In the genomic region with DNA sequence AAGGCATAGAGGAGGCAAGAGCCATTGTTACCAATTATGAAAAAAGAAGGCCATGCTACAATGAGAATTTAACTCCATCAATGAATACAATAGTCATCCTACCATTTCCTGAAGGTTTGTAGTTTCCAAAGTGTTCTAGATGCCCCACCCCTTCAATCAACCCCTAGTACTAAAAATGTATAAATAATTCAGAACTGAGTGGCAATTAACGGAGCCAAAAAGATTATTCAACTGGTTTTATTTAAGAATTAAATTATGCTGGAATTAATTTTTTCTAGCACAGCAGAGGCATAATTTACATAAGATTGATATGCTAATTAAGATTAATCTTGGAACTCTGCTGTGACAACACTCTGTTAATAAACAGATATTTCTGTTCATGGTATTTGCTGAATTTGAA, we compare ENCODE assay signal across 24 mouse cellular contexts. TPM values are rescaled to one million over a fixed set of nuclear protein-coding genes. Genes with fewer than 3 reads are reported as not detected.
DNase-seq lines count a peak whose midpoint lies in the region; ATAC-seq and TF ChIP-seq lines count a peak whose summit lies in the region.
"Had no signal": no experiment of that assay in that cellular context is flagged by ENCODE, and none has a peak within 500 bp of the region (broad histone marks: within the 10 kb centered on the region; RNA-seq: fewer than 3 reads in every experiment).

No protein-coding gene starts in this region.

- no peak overlapping the region for H3K4me2 ChIP-seq in forebrain, embryonic 13.5 days
- no peak overlapping the region for H3K4me2 ChIP-seq in forebrain, embryonic 12.5 days
- no peak overlapping the region for H3K4me2 ChIP-seq in midbrain, embryonic 13.5 days (replicated peaks)
- no peak overlapping the region for H3K4me2 ChIP-seq in midbrain, postnatal 0 days (ENCODE audit: low read depth, low read length, poor library complexity, severe bottlenecking)
- no peak overlapping the region for H3K4me2 ChIP-seq in midbrain, embryonic 16.5 days (ENCODE audit: low read length)
- H3K4me2 ChIP-seq: embryonic facial prominence, embryonic 12.5 days; embryonic facial prominence, embryonic 15.5 days; heart, embryonic 11.5 days; hindbrain, embryonic 12.5 days; hindbrain, embryonic 15.5 days had no signal

- H3K9ac ChIP-seq in forebrain, embryonic 13.5 days, result no peak overlapping the region
- H3K9ac ChIP-seq in forebrain, embryonic 12.5 days, result no peak overlapping the region
- no peak overlapping the region for H3K9ac ChIP-seq in midbrain, embryonic 13.5 days (replicated peaks)
- no peak overlapping the region for H3K9ac ChIP-seq in midbrain, postnatal 0 days (replicated peaks; ENCODE audit: low read length, poor library complexity, severe bottlenecking)
- no peak overlapping the region for H3K9ac ChIP-seq in midbrain, embryonic 16.5 days (ENCODE audit: low read depth, low read length)
- H3K9ac ChIP-seq: embryonic facial prominence, embryonic 12.5 days; embryonic facial prominence, embryonic 15.5 days; hindbrain, embryonic 12.5 days; hindbrain, embryonic 15.5 days had no signal

- TF ChIP-seq POLR2A in brain, embryonic 14.5 days (IDR thresholded peaks at IDR 0.05; ENCODE audit: borderline replicate concordance, extremely low read depth, insufficient read depth, insufficient read length, poor library complexity, severe bottlenecking), result no peak

- H3K4me1 ChIP-seq in forebrain, embryonic 13.5 days, result no peaks in the 10 kb centered on the region; the same call in 1 of the 2 replicates
- H3K4me1 ChIP-seq in forebrain, embryonic 12.5 days, result no peaks in the 10 kb centered on the region
- H3K4me1 ChIP-seq in midbrain, embryonic 13.5 days (replicated peaks), result peaks cover 5% of the 10 kb centered on the region; the same call in 1 of the 2 replicates
- H3K4me1 ChIP-seq in midbrain, postnatal 0 days (ENCODE audit: insufficient read depth, low read length), result no peaks in the 10 kb centered on the region
- H3K4me1 ChIP-seq in midbrain, embryonic 16.5 days (ENCODE audit: control insufficient read depth, insufficient read depth, low read length), result peaks cover 3% of the 10 kb centered on the region; the same call in 1 of the 2 replicates
- peaks cover 2% of the 10 kb centered on the region; the same call in 1 of the 2 replicates for H3K4me1 ChIP-seq in limb, embryonic 10.5 days

- no peak overlapping the region for H3K4me3 ChIP-seq in forebrain, embryonic 13.5 days
- no peak overlapping the region for H3K4me3 ChIP-seq in forebrain, embryonic 12.5 days (replicated peaks)
- H3K4me3 ChIP-seq in midbrain, embryonic 13.5 days (replicated peaks), result no peak overlapping the region
- no peak overlapping the region for H3K4me3 ChIP-seq in midbrain, postnatal 0 days (ENCODE audit: low read depth, low read length)
- H3K4me3 ChIP-seq in midbrain, embryonic 16.5 days (ENCODE audit: low read depth, low read length), result no peak overlapping the region
- H3K4me3 ChIP-seq in limb, embryonic 10.5 days, result no peak overlapping the region
- H3K4me3 ChIP-seq: embryonic facial prominence, embryonic 12.5 days; embryonic facial prominence, embryonic 15.5 days; hindbrain, embryonic 12.5 days; hindbrain, embryonic 15.5 days had no signal

- H3K27me3 ChIP-seq in forebrain, embryonic 13.5 days, result no peaks in the 10 kb centered on the region
- no peaks in the 10 kb centered on the region for H3K27me3 ChIP-seq in forebrain, embryonic 12.5 days
- H3K27me3 ChIP-seq in midbrain, embryonic 13.5 days, result no peaks in the 10 kb centered on the region
- no peaks in the 10 kb centered on the region for H3K27me3 ChIP-seq in midbrain, postnatal 0 days (ENCODE audit: insufficient read depth, low read length)
- H3K27me3 ChIP-seq in midbrain, embryonic 16.5 days (ENCODE audit: control insufficient read depth, insufficient read depth, low read depth, low read length), result no peaks in the 10 kb centered on the region
- no peaks in the 10 kb centered on the region for H3K27me3 ChIP-seq in limb, embryonic 10.5 days (ENCODE audit: low read depth, poor library complexity, severe bottlenecking)
- H3K27me3 ChIP-seq: embryonic facial prominence, embryonic 12.5 days; embryonic facial prominence, embryonic 15.5 days; hindbrain, embryonic 12.5 days had no signal

- no peak for DNase-seq in midbrain, postnatal 0 days (ENCODE audit: low spot score)
- DNase-seq in brain, embryonic 14.5 days (ENCODE audit: low read depth), result peak; percentile 58
- DNase-seq in limb, embryonic 10.5 days (ENCODE audit: low spot score), result no peak
- DNase-seq: adrenal gland, adult 8-10 months; adrenal gland, postnatal 25 days; cerebellum, adult 18-20 months; cerebellum, adult 9-10 months; cerebellum, postnatal 14 days; gastrocnemius, postnatal 10 days; gastrocnemius, postnatal 36 days had no signal

- H3K27ac ChIP-seq in forebrain, embryonic 13.5 days, result no peak overlapping the region
- H3K27ac ChIP-seq in forebrain, embryonic 12.5 days, result no peak overlapping the region
- no peak overlapping the region for H3K27ac ChIP-seq in midbrain, embryonic 13.5 days
- H3K27ac ChIP-seq in midbrain, postnatal 0 days (ENCODE audit: low read depth, low read length), result no peak overlapping the region
- no peak overlapping the region for H3K27ac ChIP-seq in midbrain, embryonic 16.5 days (ENCODE audit: low read length)
- no peak overlapping the region for H3K27ac ChIP-seq in limb, embryonic 10.5 days
- H3K27ac ChIP-seq: embryonic facial prominence, embryonic 12.5 days; embryonic facial prominence, embryonic 15.5 days; hindbrain, embryonic 12.5 days; hindbrain, embryonic 15.5 days had no signal

- ATAC-seq in forebrain, embryonic 13.5 days, result peak; percentile 55; the same call in 1 of the 2 replicates
- ATAC-seq in forebrain, embryonic 12.5 days (ENCODE audit: low FRiP score), result no peak
- peak; percentile 30; the same call in 1 of the 2 replicates for ATAC-seq in midbrain, embryonic 13.5 days
- ATAC-seq in midbrain, postnatal 0 days (ENCODE audit: low FRiP score), result no peak
- ATAC-seq in midbrain, embryonic 16.5 days, result 0 out of 2 replicates have a peak, but pooled peaks have one; percentile 58
- ATAC-seq: activated CD4-positive, CD25-positive, alpha-beta regulatory T cell, adult 4 months had no signal

- H3K36me3 ChIP-seq in forebrain, embryonic 13.5 days (ENCODE audit: poor library complexity, severe bottlenecking), result no peaks in the 10 kb centered on the region
- H3K36me3 ChIP-seq in forebrain, embryonic 12.5 days (replicated peaks), result no peaks in the 10 kb centered on the region
- no peaks in the 10 kb centered on the region for H3K36me3 ChIP-seq in midbrain, embryonic 13.5 days
- no peaks in the 10 kb centered on the region for H3K36me3 ChIP-seq in midbrain, postnatal 0 days (ENCODE audit: insufficient read depth, low read length)
- no peaks in the 10 kb centered on the region for H3K36me3 ChIP-seq in midbrain, embryonic 16.5 days (ENCODE audit: control insufficient read depth, insufficient read depth, low read length)
- no peaks in the 10 kb centered on the region for H3K36me3 ChIP-seq in limb, embryonic 10.5 days
- H3K36me3 ChIP-seq: embryonic facial prominence, embryonic 12.5 days; embryonic facial prominence, embryonic 15.5 days; hindbrain, embryonic 12.5 days; hindbrain, embryonic 15.5 days had no signal

- no peaks in the 10 kb centered on the region for H3K9me3 ChIP-seq in forebrain, embryonic 13.5 days (replicated peaks)
- H3K9me3 ChIP-seq in forebrain, embryonic 12.5 days, result no peaks in the 10 kb centered on the region
- no peaks in the 10 kb centered on the region for H3K9me3 ChIP-seq in midbrain, embryonic 13.5 days
- H3K9me3 ChIP-seq in midbrain, postnatal 0 days (ENCODE audit: low read length), result no peaks in the 10 kb centered on the region
- H3K9me3 ChIP-seq in midbrain, embryonic 16.5 days (replicated peaks; ENCODE audit: control insufficient read depth, low read length, poor library complexity, severe bottlenecking), result no peaks in the 10 kb centered on the region
- H3K9me3 ChIP-seq in limb, embryonic 10.5 days (replicated peaks), result no peaks in the 10 kb centered on the region
- H3K9me3 ChIP-seq: embryonic facial prominence, embryonic 12.5 days; embryonic facial prominence, embryonic 15.5 days; hindbrain, embryonic 12.5 days; hindbrain, embryonic 15.5 days had no signal

- TF ChIP-seq CTCF in midbrain, postnatal 0 days (IDR thresholded peaks at IDR 0.05), result no peak
- no peak for TF ChIP-seq CTCF in brain, embryonic 14.5 days (IDR thresholded peaks at IDR 0.05; ENCODE audit: borderline replicate concordance, extremely low read depth, insufficient read depth, insufficient read length)

- WGBS in forebrain, embryonic 13.5 days, result 52% methylated on average over 1 of the region's 1 CpGs
- 73% methylated on average over 1 of the region's 1 CpGs for WGBS in forebrain, embryonic 12.5 days
- WGBS in midbrain, embryonic 13.5 days, result 55% methylated on average over 1 of the region's 1 CpGs
- WGBS in midbrain, postnatal 0 days, result 45% methylated on average over 1 of the region's 1 CpGs
- 33% methylated on average over 1 of the region's 1 CpGs for whole genome bisulfite sequencing in midbrain, embryonic 16.5 days
- WGBS in limb, embryonic 10.5 days, result 93% methylated on average over 1 of the region's 1 CpGs

RNA-seq across cellular contexts. Expression of gene Armc3, which starts 34.9 kb away (rescaled TPM):
- 0.87 and 1.5 TPM in 2 replicates for polyA plus RNA-seq in forebrain, embryonic 13.5 days (2015; fragmentation: Nextera tagmentation; extraction: Ambion mirVana)
- 0.63 and 0.72 TPM in 2 replicates for polyA plus RNA-seq in forebrain, embryonic 12.5 days (2016; fragmentation: Nextera tagmentation; extraction: Ambion mirVana)
- polyA plus RNA-seq in midbrain, embryonic 13.5 days (2015; fragmentation: Nextera tagmentation; extraction: Ambion mirVana), result 0.90 and 1.7 TPM in 2 replicates
- 0.82 and 1.0 TPM in 2 replicates for total RNA-seq in midbrain, postnatal 0 days (2014; rRNA removed)
- 0.77 and 1.1 TPM in 2 replicates for polyA plus RNA-seq in midbrain, postnatal 0 days (2015; fragmentation: Nextera tagmentation; extraction: Ambion mirVana)
- 0.39 and 0.90 TPM in 2 replicates for polyA plus RNA-seq in brain, embryonic 14.5 days (2012; rRNA removed)
- 2.1 and 2.2 TPM in 2 replicates for polyA plus RNA-seq in midbrain, embryonic 16.5 days (2015; fragmentation: Nextera tagmentation; extraction: Ambion mirVana)
- polyA plus RNA-seq in limb, embryonic 10.5 days (2016; fragmentation: Nextera tagmentation; extraction: Ambion mirVana), result 0.08 and 0.10 TPM in 2 replicates
- total RNA-seq: adrenal gland, postnatal 25 days; gastrocnemius, adult 18-20 months; gastrocnemius, postnatal 10 days; gastrocnemius, postnatal 36 days; heart, adult 8-10 months; heart, postnatal 25 days had no signal
- polyA plus RNA-seq: heart, embryonic 14.5 days had no signal

Comparison
In these comparisons a context has a peak if more than half of its experiments do, and no peak if none do; other contexts are left out.
1. ATAC-seq: peak in forebrain, embryonic 13.5 days (single experiment), midbrain, embryonic 13.5 days (single experiment) and midbrain, embryonic 16.5 days (single experiment); none in forebrain, embryonic 12.5 days (single experiment) and midbrain, postnatal 0 days (single experiment).